ENCODE assay signal across 9 mouse cellular contexts in genomic region chr1:87041119-87041518, GRCm38 (mm10). TPM values are rescaled to one million over a fixed set of nuclear protein-coding genes. Genes with fewer than 3 reads are reported as not detected.
DNase-seq lines count a peak whose midpoint lies in the region; ATAC-seq and TF ChIP-seq lines count a peak whose summit lies in the region.
"Had no signal": no experiment of that assay in that cellular context is flagged by ENCODE, and none has a peak within 500 bp of the region (broad histone marks: within the 10 kb centered on the region; RNA-seq: fewer than 3 reads in every experiment).

No protein-coding gene starts in this region.

- TF ChIP-seq RAD21 in CH12.LX (IDR thresholded peaks at IDR 0.05; ENCODE audit: low read depth, low read length): peak; percentile 74

- no peak overlapping the region for H3K9ac ChIP-seq in CH12.LX (ENCODE audit: insufficient read depth, low read depth)
- H3K9ac ChIP-seq in embryonic facial prominence, embryonic 11.5 days (replicated peaks; ENCODE audit: low read length): no peak overlapping the region

- no peaks in the 10 kb centered on the region for H3K9me3 ChIP-seq in CH12.LX (replicated peaks; ENCODE audit: low read length)
- H3K9me3 ChIP-seq in embryonic facial prominence, embryonic 11.5 days (replicated peaks; ENCODE audit: control insufficient read depth, low read length): no peaks in the 10 kb centered on the region
- H3K9me3 ChIP-seq in heart, embryonic 10.5 days: no peaks in the 10 kb centered on the region

- WGBS in embryonic facial prominence, embryonic 11.5 days: 33% methylated on average over 3 of the region's 3 CpGs
- 35% methylated on average over 3 of the region's 3 CpGs for WGBS in heart, embryonic 10.5 days

- no peak for ATAC-seq in embryonic facial prominence, embryonic 11.5 days (replicated peaks; ENCODE audit: insufficient number of reproducible peaks, low FRiP score, low TSS enrichment, low read depth)
- ATAC-seq in megakaryocyte progenitor cell, adult 5-6 weeks (replicated peaks; ENCODE audit: poor library complexity): peak; percentile 65; the same call in 1 of the 2 replicates

- dilution Hi-C loops in CH12.LX (cut with MboI; ENCODE audit: extremely low pct_ligation_motif_present, extremely low pct_unique_long_range_greater_than_20kb, low sequenced_read_pairs): no loop called here

- peaks cover 2 to 26% of the 10 kb centered on the region in 2 experiments for H3K36me3 ChIP-seq in CH12.LX (replicated peaks in 1 of 2; ENCODE audit: control insufficient read depth in 1 of 2, insufficient read depth in 1 of 2, low read length in 1 of 2)
- H3K36me3 ChIP-seq in embryonic facial prominence, embryonic 11.5 days (replicated peaks; ENCODE audit: control insufficient read depth, insufficient read depth, low read depth, low read length): no peaks in the 10 kb centered on the region
- H3K36me3 ChIP-seq in heart, embryonic 10.5 days: no peaks in the 10 kb centered on the region; the same call in 1 of the 2 replicates

- in situ Hi-C loops in CH12.LX (cut with MboI; ENCODE audit: low pct_ligation_motif_present, low pct_unique_long_range_greater_than_20kb, low sequenced_read_pairs): loop anchor here (5.0 to 25.0 kb wide), 2 partner anchors 374 to 604 kb away; partner anchors contain the start of genes Nmur1 and Tex44

- no peak for TF ChIP-seq EP300 in CH12.LX (IDR thresholded peaks at IDR 0.05; ENCODE audit: low read length)

- TF ChIP-seq POLR2A in CH12.LX (IDR thresholded peaks at IDR 0.05; ENCODE audit: low read depth, low read length): no peak

- peak; percentile 58 for DNase-seq in CH12.LX (ENCODE audit: extremely low read depth)
- peak; percentile 74 to 78 for DNase-seq in adrenal gland, adult 18-20 months (ENCODE audit: low spot score in 2 of 2)
- DNase-seq in embryonic facial prominence, embryonic 11.5 days (ENCODE audit: low spot score): peak; percentile 83
- peak; percentile 79 for DNase-seq in heart, embryonic 10.5 days (ENCODE audit: low spot score)
- DNase-seq in layer of hippocampus, postnatal 25 days (ENCODE audit: extremely low spot score in 1 of 2, low spot score in 1 of 2): peak; percentile 68 to 85
- peak; percentile 77 for DNase-seq in right cerebral cortex, postnatal 4 days
- no peak for DNase-seq in Muller cell, postnatal 12 days (ENCODE audit: inconsistent ontology term)

- H3K79me2 ChIP-seq in CH12.LX (replicated peaks; ENCODE audit: control insufficient read depth, extremely low read depth, insufficient read depth, poor library complexity, severe bottlenecking): no peaks in the 10 kb centered on the region

- H3K27ac ChIP-seq in CH12.LX (ENCODE audit: insufficient read depth, low read depth): no peak overlapping the region
- H3K27ac ChIP-seq in embryonic facial prominence, embryonic 11.5 days (replicated peaks; ENCODE audit: low read depth, low read length): no peak overlapping the region
- no peak overlapping the region for H3K27ac ChIP-seq in heart, embryonic 10.5 days

- no peak overlapping the region for H3K4me2 ChIP-seq in CH12.LX (ENCODE audit: insufficient read depth, low read depth, poor library complexity, severe bottlenecking)
- no peak overlapping the region for H3K4me2 ChIP-seq in embryonic facial prominence, embryonic 11.5 days (ENCODE audit: low read depth, low read length)

- no peaks in the 10 kb centered on the region for H3K27me3 ChIP-seq in CH12.LX (replicated peaks)
- no peaks in the 10 kb centered on the region for H3K27me3 ChIP-seq in embryonic facial prominence, embryonic 11.5 days (ENCODE audit: control insufficient read depth, insufficient read depth, low read length)
- H3K27me3 ChIP-seq in heart, embryonic 10.5 days (ENCODE audit: insufficient read depth, poor library complexity, severe bottlenecking): no peaks in the 10 kb centered on the region

- H3K4me3 ChIP-seq in CH12.LX (replicated peaks in 1 of 3; ENCODE audit: low read depth in 2 of 3, low read length in 2 of 3, poor library complexity in 1 of 3): no peak overlapping the region
- H3K4me3 ChIP-seq in embryonic facial prominence, embryonic 11.5 days (ENCODE audit: low read depth, low read length): no peak overlapping the region
- no peak overlapping the region for H3K4me3 ChIP-seq in heart, embryonic 10.5 days

- H3K4me1 ChIP-seq in CH12.LX (ENCODE audit: control insufficient read depth in 1 of 2, insufficient read depth in 2 of 2): peaks cover 0 to 28% of the 10 kb centered on the region in 2 experiments; a peak in 2 of 4 replicates
- H3K4me1 ChIP-seq in embryonic facial prominence, embryonic 11.5 days (ENCODE audit: control insufficient read depth, insufficient read depth, low read length): no peaks in the 10 kb centered on the region; the same call in 1 of the 2 replicates
- peaks cover 12% of the 10 kb centered on the region for H3K4me1 ChIP-seq in heart, embryonic 10.5 days

- peak; percentile 57 to 82 for TF ChIP-seq CTCF in CH12.LX (conservative IDR thresholded peaks at IDR 0.05 in 1 of 2, IDR thresholded peaks at IDR 0.05 in 1 of 2; ENCODE audit: low read depth in 2 of 2, low read length in 2 of 2)

TF ChIP-seq in CH12.LX, 34 proteins besides CTCF, POLR2A, EP300 and RAD21:
- no peak for TF ChIP-seq ZNF384 (IDR thresholded peaks at IDR 0.05; ENCODE audit: low read depth, low read length)
- TF ChIP-seq RCOR1 (conservative IDR thresholded peaks at IDR 0.05; ENCODE audit: low read depth, low read length): no peak
- no peak for TF ChIP-seq MAX (IDR thresholded peaks at IDR 0.05; ENCODE audit: low read length)
- no peak for TF ChIP-seq E2F4 (IDR thresholded peaks at IDR 0.05; ENCODE audit: insufficient replicate concordance, low read depth, low read length)
- TF ChIP-seq NELFE (IDR thresholded peaks at IDR 0.05; ENCODE audit: low read depth, low read length): no peak
- TF ChIP-seq BHLHE40 (IDR thresholded peaks at IDR 0.05; ENCODE audit: low read depth, low read length): no peak
- no peak for TF ChIP-seq PAX5 (IDR thresholded peaks at IDR 0.05; ENCODE audit: low read length)
- no peak for TF ChIP-seq GABPA (IDR thresholded peaks at IDR 0.05; ENCODE audit: insufficient replicate concordance, low read depth, low read length)
- TF ChIP-seq SMC3 (IDR thresholded peaks at IDR 0.05; ENCODE audit: low read depth, low read length): peak; percentile 82
- TF ChIP-seq USF2 (conservative IDR thresholded peaks at IDR 0.05; ENCODE audit: low read depth, low read length): no peak
- TF ChIP-seq ZC3H11A (IDR thresholded peaks at IDR 0.05; ENCODE audit: low read depth, low read length): 0 out of 2 replicates have a peak, but pooled peaks have one; percentile 21
- TF ChIP-seq JUN (IDR thresholded peaks at IDR 0.05; ENCODE audit: insufficient read depth, low read depth, low read length): no peak
- TF ChIP-seq MXI1 (IDR thresholded peaks at IDR 0.05; ENCODE audit: low read depth, low read length): no peak
- TF ChIP-seq ZKSCAN1 (IDR thresholded peaks at IDR 0.05; ENCODE audit: borderline replicate concordance, low read depth, low read length): no peak
- TF ChIP-seq JUND (conservative IDR thresholded peaks at IDR 0.05; ENCODE audit: low read depth, low read length): no peak
- TF ChIP-seq ZMIZ1 (IDR thresholded peaks at IDR 0.05; ENCODE audit: low read depth, low read length): no peak
- no peak for TF ChIP-seq ELF1 (IDR thresholded peaks at IDR 0.05; ENCODE audit: low read depth, low read length)

RNA-seq across cellular contexts. Expression of gene Alppl2, which starts 48.6 kb away (rescaled TPM):
- total RNA-seq in CH12.LX (2012; rRNA removed) (not detected in 2 replicates), CH12.LX (2014; rRNA removed) (not detected in 2 replicates)
- polyA plus RNA-seq in CH12.LX (2012; ENCODE audit: insufficient read length, low read depth): not detected in 2 replicates
- not detected for total RNA-seq in adrenal gland, adult 18-20 months (2021)
- not detected in 2 replicates for polyA plus RNA-seq in embryonic facial prominence, embryonic 11.5 days (2014; fragmentation: Nextera tagmentation; extraction: Ambion mirVana)
- not detected in 2 replicates for polyA plus RNA-seq in heart, embryonic 10.5 days (2016; fragmentation: Nextera tagmentation; extraction: Ambion mirVana)
- not detected for total RNA-seq in layer of hippocampus, postnatal 25 days (2021)
- not detected in 2 replicates for total RNA-seq in megakaryocyte progenitor cell, adult 5-6 weeks (2015)
- not detected in 2 replicates for total RNA-seq in megakaryocyte progenitor cell, adult 5-6 weeks (2017)
- total RNA-seq: layer of hippocampus, adult 8-10 months had no signal
